Mouse (Mus musculus): Measurements from ENCODE around the gene Bora. TPM values are rescaled to one million over a fixed set of nuclear protein-coding genes. Genes with fewer than 3 reads are reported as not detected.

Bora gene
- polyA plus RNA-seq, 1 experiment, result 4.0 TPM

DNA sequence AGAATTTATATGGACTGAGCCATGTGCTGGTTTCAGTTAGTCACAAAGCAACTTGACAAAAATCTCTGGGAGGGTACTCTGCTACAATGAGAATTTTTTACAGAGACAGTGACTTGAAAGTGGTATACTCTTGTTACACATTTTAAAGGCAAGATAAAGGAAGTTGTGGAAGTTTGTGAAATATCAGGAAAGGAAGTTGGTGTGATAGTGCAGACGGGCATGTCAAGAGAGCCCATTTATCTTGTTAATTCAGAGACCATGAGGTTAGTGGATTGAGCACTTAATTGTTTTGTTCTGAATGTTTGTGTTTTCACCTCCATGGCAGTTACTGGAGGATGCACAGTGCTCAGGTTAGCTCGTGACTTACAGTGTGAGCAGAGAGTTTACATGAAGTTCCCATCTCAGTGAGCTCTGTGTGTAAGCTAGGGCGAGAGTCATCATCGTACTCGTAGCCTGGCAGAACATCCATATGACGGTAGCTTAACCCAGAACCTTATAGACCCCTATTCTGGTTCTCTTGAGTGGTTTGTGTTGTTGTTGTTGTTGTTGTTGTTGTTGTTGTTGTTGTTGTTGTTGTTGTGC lies 58.6 kb downstream of the Bora start:
- no peak for TF ChIP-seq CTCF (IDR thresholded peaks at IDR 0.05; ENCODE audit: extremely low read depth, insufficient read depth, low read length)
- TF ChIP-seq POLR2A (IDR thresholded peaks at IDR 0.05; ENCODE audit: extremely low read depth, insufficient read depth, low read length), result no peak
- no peak overlapping the region for H3K4me3 ChIP-seq (ENCODE audit: insufficient read depth, low read length)
- H3K27ac ChIP-seq (ENCODE audit: insufficient read depth, low read length), result no peak overlapping the region
- no peaks in the 10 kb centered on the region; the same call in 1 of the 2 replicates for H3K4me1 ChIP-seq (ENCODE audit: control insufficient read depth, insufficient read depth, low read length)

DNA sequence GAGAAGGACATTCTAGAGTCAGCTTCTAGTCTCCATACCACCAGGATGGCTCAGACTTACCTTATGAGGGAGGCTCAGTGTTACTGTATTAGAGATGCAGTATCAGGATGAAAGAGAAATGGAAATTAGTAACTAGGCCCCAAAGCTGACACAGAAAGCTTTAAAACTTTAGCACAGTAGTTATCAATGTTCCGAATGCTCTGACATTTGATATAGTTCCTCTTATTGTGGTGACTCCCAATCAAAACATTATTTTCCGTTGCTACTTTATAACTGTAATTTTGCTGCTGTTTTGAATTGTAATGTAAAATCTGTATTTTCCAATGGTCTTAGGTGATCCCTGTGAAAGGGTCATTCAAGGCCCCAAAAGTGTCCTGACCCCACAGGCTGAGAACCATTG lies 60.6 kb downstream of the Bora start:
- no peaks in the 10 kb centered on the region; the same call in 1 of the 2 replicates for H3K4me1 ChIP-seq (ENCODE audit: control insufficient read depth, insufficient read depth, low read length)
- no peak for TF ChIP-seq POLR2A (IDR thresholded peaks at IDR 0.05; ENCODE audit: extremely low read depth, insufficient read depth, low read length)
- no peak for TF ChIP-seq CTCF (IDR thresholded peaks at IDR 0.05; ENCODE audit: extremely low read depth, insufficient read depth, low read length)
- H3K4me3 ChIP-seq (ENCODE audit: insufficient read depth, low read length), result no peak overlapping the region
- no peak overlapping the region for H3K27ac ChIP-seq (ENCODE audit: insufficient read depth, low read length)

DNA sequence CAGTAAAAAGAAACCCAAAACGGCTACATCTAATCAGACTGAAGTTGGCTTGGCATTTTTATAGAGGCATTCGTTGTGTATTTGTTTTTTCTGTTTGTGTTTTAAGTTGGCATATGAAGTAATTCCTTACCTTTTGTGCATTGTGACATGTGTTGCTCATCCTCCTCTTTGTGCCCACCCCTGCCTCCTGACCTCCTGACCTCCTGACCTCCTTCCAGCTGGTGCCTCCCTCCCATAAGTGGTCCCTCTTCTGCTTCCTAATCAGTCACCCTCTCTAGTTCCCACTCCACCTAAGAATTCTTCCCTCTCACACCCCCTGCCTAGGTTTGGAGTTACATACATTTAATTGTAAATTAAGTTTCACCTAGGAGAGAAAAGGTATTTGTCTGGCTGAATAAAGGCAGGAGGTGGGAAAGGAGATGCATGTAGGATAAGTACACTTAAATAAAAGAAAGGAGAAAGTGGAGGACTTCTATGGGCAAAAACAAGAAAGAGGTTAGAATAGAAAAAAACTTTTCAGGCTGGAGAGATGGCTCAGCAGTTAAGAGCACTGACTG lies 61.7 kb downstream of the Bora start:
- Histone ChIP-seq H3K27ac (ENCODE audit: insufficient read depth, low read length) (no peak overlapping the region), H3K4me1 (ENCODE audit: control insufficient read depth, insufficient read depth, low read length) (no peaks in the 10 kb centered on the region), H3K4me3 (ENCODE audit: insufficient read depth, low read length) (no peak overlapping the region)
- TF ChIP-seq POLR2A (IDR thresholded peaks at IDR 0.05; ENCODE audit: extremely low read depth, insufficient read depth, low read length) (no peak), CTCF (IDR thresholded peaks at IDR 0.05; ENCODE audit: extremely low read depth, insufficient read depth, low read length) (no peak)

DNA sequence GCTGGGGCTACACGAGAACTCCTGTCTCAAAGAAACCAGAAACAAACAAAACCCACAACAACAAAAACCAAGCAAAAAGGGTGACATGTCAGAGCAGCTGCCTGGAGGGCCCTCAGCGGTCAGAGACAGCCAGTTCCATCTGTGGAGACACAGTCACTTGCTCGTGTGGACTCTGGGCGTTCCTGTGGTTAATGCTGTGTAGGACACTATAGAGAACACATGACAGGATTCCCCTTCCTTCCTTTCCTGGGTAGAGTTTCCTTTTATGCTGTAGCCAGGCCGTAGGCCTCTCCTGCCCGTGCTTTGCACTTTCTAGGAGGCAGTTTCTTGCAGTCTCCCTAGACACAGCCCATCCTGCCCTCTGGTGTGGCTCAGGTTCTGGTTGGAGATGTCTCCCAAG lies 62.7 kb downstream of the Bora start:
- no peak for TF ChIP-seq CTCF (IDR thresholded peaks at IDR 0.05; ENCODE audit: extremely low read depth, insufficient read depth, low read length)
- TF ChIP-seq POLR2A (IDR thresholded peaks at IDR 0.05; ENCODE audit: extremely low read depth, insufficient read depth, low read length), result no peak
- H3K4me3 ChIP-seq (ENCODE audit: insufficient read depth, low read length), result no peak overlapping the region
- H3K4me1 ChIP-seq (ENCODE audit: control insufficient read depth, insufficient read depth, low read length), result no peaks in the 10 kb centered on the region
- H3K27ac ChIP-seq (ENCODE audit: insufficient read depth, low read length), result no peak overlapping the region

DNA sequence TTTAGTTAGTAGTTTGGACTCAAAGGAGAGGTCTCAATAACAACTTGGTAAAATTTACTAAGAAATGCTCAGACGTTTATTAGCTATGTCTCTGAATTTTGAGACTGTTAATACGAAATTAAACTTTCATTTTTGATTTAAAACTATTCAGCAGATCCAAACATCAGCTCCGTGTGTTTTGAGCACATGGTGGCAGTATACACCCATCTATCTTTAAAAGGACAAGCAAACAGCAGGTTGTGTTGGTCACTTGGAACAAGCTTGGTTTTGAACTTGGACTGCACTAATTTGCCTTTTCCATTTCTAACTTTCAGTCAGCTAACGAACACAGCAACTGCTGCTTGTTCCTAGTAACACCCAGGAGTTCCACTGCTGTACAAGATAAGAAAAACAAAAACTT lies 71.6 kb downstream of the Bora start:
- H3K4me1 ChIP-seq (ENCODE audit: control insufficient read depth, insufficient read depth, low read length), result no peaks in the 10 kb centered on the region
- no peak for TF ChIP-seq POLR2A (IDR thresholded peaks at IDR 0.05; ENCODE audit: extremely low read depth, insufficient read depth, low read length)
- TF ChIP-seq CTCF (IDR thresholded peaks at IDR 0.05; ENCODE audit: extremely low read depth, insufficient read depth, low read length), result no peak
- no peak overlapping the region for H3K27ac ChIP-seq (ENCODE audit: insufficient read depth, low read length)
- no peak overlapping the region for H3K4me3 ChIP-seq (ENCODE audit: insufficient read depth, low read length)

DNA sequence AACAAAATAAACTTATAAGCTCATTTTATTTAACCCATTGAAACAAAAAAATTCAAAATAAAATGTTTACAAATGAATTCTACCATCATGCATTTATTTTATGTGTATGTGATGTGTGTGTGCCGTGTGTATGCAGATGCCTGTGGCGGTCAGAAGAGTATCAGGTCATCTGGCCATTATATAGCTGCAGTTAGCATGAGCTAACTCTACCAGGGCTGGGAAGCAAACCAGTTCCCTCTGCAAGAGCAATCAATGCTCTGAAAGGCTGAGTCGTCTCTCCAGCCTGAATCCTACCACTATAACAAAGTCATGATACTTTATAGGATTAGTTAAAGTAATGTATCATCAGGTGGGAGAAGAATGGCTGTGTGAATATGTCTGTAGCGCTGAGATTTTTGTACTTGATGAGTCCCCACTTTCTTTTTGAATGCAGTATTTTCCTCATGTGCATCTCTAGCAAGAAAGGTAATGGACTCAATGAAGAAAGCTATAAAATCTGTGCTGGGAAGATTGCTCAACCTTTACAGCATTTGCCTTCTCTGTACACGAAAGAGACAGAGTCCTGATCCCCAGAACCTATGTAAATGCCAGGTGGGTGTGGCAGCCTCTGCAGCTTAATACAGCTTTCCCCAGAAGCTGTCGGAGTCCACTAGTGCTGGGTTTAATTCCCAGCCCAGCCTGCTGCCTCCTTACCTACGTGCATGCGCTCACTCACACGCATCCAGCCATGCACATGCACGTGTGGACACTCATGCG lies 75.7 kb downstream of the Bora start:
- TF ChIP-seq POLR2A (IDR thresholded peaks at IDR 0.05; ENCODE audit: extremely low read depth, insufficient read depth, low read length) (no peak), CTCF (IDR thresholded peaks at IDR 0.05; ENCODE audit: extremely low read depth, insufficient read depth, low read length) (no peak)
- Histone ChIP-seq H3K4me1 (ENCODE audit: control insufficient read depth, insufficient read depth, low read length) (no peaks in the 10 kb centered on the region), H3K4me3 (ENCODE audit: insufficient read depth, low read length) (no peak overlapping the region), H3K27ac (ENCODE audit: insufficient read depth, low read length) (no peak overlapping the region)

DNA sequence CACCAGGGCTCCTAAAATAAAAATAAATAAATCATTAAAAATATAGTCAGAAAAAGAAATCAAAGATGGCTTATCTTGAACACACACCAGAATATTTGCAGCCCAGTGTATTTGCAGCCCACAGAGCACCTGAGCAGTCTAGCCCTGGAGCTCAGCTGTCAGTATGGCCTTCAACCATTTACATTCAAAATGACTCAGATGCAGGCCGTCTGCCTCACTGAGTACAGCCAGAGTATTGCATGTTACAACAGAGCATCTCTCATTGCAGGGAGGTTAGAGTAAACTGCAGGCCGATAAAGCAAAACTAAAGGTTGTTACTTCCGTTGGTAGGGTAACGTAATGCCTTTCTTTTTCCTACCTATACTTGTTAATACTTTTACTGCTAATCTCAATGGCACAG lies 78.1 kb downstream of the Bora start:
- no peaks in the 10 kb centered on the region for H3K4me1 ChIP-seq (ENCODE audit: control insufficient read depth, insufficient read depth, low read length)
- H3K4me3 ChIP-seq (ENCODE audit: insufficient read depth, low read length), result no peak overlapping the region
- TF ChIP-seq POLR2A (IDR thresholded peaks at IDR 0.05; ENCODE audit: extremely low read depth, insufficient read depth, low read length) (no peak), CTCF (IDR thresholded peaks at IDR 0.05; ENCODE audit: extremely low read depth, insufficient read depth, low read length) (no peak)
- no peak overlapping the region for H3K27ac ChIP-seq (ENCODE audit: insufficient read depth, low read length)

Other genes with a start within 250 kb of the Bora start
- 2.4 and 4.3 TPM in 2 replicates for gene Rpl36a-ps1, start 51.9 kb upstream of the Bora start, polyA plus RNA-seq (2012; rRNA removed)
- 63.3 and 67.9 TPM in 2 replicates for gene Mzt1, start 88 bp upstream of the Bora start, polyA plus RNA-seq (2012; rRNA removed)
- gene Pibf1, start 53.2 kb downstream of the Bora start, polyA plus RNA-seq (2012; rRNA removed), result 6.9 and 8.8 TPM in 2 replicates
- gene Dis3, start 53.5 kb downstream of the Bora start, polyA plus RNA-seq (2012; rRNA removed), result 12.5 and 12.6 TPM in 2 replicates

Measured in cortical plate, adult 2 months (tissue).